Mouse (Mus musculus) gastrocnemius, adult 18-20 months (tissue): ENCODE measurements at regions not wholly inside any gene's neighbourhood (a gene's known extent, or its start where the extent isn't known, plus 50 kb on each side); places are given as distances from the start of the nearest gene placed in this dataset.

ENCODE experiments used
- DNase-seq: peaks from one replicate; pipeline ENCODE4 v3.0.0; 2021; ENCODE audit warnings: low spot score

DNA sequence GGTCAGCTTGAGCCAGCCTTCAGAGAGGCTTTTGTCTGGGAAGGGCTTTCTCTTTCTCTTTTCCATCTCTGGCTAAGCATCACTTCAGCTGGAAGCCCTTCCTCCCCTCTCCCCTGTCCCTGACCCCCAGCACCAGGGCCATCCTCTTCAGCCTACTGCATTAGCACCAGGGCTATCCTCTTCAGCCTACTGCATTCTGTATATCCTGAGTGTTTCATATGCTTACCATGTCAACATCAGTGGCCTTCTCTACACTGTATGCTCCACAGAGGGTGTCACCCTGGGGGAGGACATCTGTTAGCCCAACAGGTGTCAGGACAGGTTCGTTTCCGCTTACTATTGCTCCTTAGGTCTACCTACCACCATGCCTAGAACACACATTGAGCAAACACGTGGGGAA, 282.5 kb downstream of the Rps24 start:
- no peak for DNase-seq

DNA sequence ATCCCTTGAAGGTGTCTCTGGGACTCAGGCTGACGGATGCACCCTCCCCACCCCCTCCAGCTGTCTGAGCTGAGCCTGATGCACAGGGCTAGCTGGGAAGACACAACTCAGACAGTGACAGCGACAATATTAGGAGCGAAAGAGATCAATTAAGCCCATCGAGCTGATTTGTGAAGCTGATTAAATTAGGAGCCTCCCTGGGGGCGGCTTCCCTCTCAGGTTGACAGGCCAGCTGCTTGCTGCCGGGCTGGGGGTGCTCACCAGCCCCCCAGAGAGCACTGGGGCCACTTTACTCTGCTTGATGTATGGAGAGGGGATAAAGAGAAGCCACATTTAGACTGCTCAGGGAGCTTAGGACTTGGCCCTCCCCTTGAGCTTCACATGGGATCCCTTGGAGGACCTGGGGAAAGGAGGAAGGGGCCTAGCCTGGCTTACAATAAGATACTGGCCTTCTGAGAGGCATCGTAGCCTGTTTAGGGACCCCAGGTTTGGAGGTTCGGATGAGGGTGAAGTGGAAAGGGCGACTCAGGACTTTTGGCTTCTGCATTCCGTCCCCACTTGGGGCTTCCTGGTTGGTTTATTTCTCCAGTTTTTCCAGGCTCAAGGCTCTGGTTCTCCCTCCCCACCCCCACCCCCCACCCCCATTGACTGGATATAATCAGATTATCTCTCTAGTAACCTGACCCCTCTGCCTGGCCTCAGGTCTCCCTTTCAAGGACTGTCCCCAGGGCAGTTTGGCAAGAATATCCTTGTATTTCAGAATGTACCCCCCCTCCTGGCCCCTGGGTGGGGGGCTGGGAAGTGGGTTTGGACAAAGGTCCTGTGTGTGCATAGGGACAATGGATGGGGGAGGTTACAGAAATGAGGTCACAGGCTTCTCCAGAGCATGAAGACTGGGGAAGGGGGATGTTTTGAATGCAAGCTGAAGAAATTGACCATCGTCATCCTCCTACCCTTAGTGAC, 283.4 kb downstream of the Rps24 start:
- no peak for DNase-seq

DNA sequence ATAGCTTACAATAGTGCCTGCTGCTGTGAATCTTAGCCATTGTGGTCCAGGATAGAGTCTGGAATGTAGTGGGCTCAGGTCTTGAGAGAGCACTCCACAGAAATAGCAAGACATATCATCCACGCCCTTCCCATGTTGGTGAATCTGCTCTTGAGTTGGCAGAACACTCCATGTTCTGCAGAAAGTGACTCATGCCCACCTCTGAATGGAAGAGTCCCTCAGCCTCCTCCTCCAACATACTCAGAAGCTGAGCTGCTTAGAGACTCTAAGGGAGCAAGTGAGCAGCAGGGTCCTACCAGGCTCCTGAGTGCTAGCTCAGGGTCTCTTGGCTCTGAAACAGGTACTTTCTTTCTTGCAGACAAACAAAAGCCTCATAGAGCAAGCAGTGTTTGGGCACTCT, 284.7 kb downstream of the Rps24 start:
- no peak for DNase-seq

DNA sequence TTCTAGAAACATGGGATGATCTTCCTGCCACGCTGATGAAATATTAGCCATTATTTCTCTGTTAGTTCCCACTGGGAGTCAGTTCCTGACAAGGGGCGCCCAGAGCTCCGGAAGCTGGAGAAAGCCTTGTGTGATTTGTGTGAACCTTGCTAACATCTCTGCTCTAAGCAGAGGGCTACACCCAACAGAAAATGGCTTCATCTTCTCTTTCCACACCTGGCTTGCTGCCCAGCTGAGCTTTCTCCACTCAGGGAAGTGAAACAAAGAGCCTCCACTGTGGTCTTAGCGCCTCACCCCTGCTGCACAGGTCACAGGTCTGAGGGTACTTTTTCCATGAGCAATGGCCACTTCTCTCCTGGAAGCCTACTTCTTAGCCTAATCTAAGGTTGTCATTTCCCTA, 285.2 kb downstream of the Rps24 start:
- DNase-seq = no peak

DNA sequence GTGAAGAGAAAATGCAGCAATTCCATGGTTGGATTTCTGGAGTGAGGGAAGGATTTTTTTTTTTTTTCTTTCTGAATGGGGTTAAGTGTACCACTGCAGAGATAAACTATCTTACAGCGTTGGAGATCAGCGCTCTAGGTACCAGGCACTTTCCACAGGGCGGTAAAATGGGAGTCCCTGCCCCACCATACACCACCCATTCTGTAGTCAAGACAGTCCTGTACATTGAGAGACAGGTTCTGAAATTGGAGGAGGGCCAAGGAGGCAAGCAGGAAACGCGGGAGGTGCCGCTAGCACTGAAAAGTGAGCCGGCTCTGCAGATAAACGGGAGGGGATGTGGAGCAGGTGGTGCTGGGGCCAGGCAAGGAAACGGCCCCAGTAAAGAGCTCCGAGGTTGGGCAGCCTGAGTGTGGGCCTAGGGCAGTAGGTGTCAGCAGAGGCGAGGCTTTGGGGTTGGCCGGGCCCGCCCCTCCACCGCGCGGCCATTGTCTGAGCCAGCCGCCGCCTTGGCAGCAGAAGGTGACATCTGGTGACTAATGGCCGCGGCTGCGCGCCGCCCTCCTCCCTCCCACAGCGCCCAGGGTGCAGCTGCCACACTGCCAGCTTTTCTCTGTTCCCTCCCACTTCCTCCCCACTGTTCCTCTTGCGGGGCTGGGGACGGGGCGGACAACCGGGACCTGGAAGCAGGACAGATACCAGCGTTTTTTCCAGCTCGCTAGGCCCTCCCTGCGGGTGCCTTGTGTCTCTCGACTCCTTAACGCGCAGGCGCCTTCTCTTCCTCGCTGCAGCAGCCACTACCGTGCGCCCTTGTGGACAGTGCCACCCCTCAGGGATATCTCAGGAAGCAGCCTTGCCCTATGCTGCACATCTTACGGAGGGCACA, 292.1 kb downstream of the Rps24 start:
- peak; percentile 88 for DNase-seq

DNA sequence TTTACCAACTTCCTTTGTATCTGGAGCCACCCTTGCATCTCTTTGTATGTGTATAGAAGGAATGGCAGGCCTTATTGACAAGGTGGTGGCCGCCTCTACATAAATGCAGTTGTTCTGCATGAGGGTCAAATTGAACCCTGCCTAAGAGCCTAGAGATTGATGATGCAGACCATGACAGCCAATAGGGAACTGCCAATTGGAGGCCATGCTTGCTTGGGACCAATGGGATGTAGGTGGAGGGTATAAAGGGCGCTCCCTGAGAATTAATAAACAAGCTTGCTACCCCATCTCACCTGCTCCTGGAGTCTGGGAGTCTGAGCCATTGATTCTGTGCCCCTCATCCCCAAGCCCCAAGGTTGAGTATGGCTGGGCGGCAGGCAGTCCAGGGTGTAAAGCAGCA, 294.7 kb downstream of the Rps24 start:
- DNase-seq = no peak

DNA sequence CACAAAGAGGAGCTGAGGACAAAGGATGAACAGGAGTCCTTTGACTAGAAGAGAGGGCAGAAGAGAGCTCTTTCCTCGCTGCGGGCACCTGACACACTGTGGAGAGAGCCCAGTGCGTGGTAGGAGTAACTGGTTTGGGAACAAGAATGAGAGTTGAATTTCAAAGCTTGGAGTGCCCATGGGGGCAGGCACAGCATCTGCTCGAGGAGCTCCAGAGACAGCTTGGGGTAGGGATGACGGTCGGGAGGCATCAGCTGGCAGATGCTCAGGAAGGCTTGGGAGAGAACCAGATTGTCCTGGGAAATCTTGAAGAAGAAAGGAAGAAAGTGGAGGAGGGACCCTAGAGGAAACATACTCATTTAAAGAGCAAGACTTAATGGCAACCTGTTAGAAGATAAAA, 297.0 kb downstream of the Rps24 start:
- no peak for DNase-seq

DNA sequence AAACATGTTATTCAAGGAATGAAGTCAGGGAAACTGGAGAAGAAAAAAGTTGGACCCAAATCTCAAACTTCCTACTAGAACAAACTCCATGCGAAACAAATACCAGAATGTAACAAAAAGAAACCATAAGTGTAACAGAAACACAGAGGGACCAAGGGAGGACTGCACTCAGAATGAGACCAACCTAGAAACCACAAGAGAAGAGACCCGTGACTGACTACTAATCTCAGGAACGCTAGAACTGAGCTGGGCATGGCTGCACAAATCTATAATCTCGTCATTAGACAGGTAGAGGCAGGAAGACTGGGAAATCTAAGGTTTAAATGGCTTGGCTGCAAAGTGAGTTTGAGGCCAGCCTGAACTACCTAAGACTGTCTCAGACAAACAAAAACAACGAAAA, 298.5 kb downstream of the Rps24 start:
- DNase-seq = no peak

DNA sequence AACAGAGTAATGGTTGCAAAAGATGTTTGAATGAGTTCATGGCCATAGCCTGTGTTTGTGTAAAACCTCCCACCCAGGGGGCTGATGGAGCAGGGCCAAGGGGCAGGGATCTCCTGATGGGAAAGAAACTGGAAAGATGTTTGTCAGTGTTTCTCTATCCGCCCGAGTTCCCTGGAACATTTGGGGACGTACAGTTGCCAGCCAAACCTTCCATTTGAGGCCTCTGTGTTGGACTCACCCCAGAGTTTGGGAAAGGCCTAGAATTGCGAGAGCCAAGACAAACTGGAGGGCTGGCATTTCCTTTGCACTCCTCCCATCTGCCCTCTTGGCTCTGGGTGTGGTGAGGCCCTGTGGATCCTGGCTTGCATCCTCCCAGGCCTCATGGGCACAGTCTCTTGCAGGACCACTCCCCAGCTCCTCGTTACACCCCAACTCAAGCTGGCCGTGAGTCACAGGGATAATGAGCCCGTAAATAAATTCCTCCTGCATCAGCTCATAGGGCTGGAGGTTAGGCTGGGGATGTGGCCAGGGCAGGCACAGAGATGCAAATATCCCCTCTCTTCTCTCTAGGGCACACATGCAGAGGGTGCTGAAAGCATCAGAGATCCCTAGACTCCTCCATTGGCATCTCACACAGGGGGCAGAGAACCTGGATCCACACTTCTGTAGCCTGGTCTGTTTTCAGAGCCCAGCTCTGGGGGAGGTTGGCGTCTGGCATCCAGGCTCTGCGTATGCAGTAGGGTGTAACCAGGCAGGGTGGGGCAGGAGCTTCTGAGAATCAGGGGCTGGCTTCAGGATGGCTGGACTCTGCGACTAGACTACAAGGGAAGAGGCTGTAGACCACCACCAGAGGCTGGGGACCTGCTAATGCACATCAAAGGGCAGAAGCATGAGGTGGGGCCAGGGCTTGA, 306.7 kb downstream of the Rps24 start:
- DNase-seq = peak; percentile 85

DNA sequence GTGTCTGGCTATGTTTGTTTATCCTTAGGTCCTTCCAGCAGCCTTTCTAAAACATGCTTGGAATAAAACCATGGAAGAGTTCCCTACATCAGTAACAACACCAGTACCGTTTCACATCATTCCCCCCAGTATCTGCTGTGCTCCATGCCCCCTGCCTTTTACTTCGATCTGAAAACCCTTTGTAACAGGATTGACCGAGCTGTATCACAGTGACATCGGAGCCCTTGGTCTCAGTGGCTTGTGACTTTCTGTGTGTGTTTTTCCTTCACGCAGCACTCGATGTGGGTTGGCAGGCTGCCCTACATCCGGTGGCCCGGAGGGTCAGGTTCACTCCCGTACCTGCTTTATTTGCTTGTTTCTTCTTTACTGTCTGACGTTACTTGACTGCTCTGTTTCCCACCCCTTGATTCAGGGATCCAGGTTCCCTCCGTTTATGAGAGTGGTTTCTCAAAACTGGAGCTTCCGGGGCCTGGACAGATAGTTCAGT, 307.5 kb downstream of the Rps24 start:
- no peak for DNase-seq

DNA sequence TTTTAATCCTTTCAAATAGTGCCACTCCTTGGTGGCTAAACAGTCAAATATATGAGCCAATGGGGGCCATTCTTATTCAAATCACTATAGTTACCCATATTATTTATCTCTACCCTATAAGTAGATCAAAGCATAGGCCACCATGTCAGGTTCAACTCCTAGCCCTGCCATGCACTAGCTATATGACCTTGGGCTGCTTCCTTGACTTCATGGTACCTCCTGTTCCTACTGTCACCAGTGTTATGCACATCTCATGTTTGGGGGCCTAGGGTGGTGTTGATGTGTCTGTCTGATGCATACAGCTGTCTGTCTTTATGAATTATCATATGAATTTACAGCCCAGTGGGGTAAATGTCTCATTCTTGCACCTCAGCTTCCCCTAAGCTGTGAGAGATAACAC, 310.6 kb downstream of the Rps24 start:
- DNase-seq = no peak

DNA sequence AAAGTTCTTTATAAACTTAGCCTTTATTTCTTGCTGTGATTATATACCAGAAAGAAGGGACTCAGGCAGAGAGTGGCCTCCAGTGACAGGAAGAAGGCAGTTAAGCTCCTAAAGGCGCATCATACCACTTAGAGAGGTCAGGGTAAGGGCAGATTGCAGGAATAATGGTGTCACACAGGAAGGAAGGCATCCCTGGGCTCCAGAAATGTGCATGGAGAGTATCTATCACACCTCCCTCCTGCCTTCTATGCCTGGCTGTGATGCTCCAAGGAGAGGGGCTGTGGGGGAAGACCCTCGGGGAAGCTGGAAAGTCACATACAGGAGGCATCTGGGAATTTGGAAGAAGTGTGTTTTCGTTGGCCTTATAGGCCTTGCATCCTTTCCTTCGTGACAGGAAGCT, 311.1 kb downstream of the Rps24 start:
- no peak for DNase-seq

DNA sequence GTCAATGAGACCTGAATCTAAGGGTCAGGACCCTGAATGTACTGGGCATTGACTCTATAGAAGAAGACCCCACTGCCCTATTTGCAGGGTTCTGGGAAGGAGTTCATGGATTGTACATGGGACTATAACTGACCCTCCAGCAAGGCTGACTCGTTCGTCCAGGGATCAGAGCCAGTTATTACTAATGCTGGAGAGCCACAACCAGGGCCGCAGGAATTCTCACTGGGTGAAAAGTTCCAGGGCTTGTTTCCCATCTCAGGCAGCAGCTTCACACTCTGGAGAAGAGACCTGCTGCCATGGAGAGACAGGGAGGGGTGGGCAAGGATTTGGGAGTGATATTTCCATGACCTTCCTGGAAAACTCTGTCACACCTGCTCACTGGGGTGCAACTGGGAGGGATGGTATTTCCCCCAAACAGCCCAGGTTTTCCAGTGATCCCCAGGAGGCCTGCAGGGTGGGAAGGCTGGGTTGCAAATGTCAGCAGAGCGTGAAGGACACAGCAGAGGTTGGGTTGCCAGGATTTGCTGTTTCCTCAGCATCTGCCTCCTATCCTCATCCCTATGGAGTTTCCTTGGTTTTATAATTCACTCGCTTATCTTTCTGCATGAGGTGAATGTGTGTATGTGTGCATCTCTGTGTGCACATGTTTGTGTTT, 316.2 kb downstream of the Rps24 start:
- peak; percentile 38 for DNase-seq

DNA sequence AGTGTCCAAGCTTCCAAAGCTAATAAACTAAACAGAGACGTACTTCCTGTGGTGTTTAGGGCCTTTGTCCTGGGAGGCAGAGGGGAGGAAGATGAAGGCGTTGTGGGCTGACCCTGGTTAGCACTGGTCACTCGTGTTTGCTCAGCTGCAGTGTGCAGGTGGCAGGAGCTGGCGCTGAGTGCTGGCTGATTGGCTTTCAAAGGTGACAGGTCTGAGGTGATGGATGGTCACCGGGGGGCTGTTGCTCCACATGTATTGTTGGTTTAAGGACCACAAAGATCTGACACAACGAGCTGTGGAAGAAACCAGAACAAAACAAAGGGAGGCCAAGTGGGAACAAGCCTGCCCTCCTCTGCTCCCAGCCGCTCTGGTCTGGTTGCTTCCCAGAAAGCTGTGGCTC, 320.1 kb downstream of the Rps24 start:
- DNase-seq = no peak

DNA sequence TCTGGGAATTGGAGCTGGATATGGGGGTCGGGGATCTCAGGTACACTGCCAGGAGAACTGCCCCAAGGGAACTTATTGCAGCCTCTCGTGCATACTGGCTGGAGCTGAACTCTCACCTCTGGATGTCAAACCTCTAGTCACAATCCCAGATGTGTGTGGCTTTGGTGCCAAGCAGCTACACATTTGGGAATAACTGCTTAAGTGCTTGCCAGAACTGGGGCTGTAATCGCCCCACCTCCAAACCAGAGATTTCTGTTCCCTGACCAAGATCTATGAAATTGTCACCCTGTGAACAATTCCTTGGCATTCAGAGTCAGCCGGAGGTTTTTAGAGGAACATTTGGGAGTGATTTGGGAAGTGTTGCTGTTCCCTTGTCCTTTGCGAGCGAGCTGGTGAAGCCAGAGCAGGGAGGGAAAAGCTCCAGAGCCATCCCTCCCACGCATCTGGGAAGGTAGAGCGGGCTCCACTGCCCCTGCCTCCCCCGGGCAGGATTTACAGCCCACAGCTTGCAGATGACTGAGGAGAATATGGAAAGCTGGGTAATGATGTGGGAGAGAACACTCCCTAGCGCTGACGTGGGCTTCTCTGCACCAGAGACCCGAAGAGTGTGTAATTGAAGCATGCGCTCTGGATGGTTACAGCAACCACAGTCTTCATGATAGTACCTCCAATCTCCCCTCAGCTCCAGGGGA, 336.1 kb downstream of the Rps24 start:
- peak; percentile 69 for DNase-seq

DNA sequence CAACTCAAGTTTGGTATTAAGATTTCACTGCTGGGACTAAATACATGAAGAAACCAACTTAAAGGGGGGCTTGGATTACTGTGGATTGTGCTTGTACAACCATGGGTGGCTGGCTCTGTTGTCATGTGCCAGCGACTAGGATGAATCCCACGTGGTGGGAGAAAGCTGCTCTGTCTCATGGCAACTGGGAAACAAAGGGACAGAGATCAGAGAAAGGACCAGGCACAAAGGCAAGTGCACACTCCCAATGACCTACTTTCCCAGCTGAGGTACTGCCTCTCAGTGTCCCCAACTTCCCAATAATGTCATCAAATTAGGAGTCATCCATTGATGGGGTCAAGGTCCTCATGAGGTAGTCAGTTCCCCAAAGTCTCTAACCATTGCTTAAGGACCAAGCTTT, 337.4 kb downstream of the Rps24 start:
- DNase-seq = no peak

DNA sequence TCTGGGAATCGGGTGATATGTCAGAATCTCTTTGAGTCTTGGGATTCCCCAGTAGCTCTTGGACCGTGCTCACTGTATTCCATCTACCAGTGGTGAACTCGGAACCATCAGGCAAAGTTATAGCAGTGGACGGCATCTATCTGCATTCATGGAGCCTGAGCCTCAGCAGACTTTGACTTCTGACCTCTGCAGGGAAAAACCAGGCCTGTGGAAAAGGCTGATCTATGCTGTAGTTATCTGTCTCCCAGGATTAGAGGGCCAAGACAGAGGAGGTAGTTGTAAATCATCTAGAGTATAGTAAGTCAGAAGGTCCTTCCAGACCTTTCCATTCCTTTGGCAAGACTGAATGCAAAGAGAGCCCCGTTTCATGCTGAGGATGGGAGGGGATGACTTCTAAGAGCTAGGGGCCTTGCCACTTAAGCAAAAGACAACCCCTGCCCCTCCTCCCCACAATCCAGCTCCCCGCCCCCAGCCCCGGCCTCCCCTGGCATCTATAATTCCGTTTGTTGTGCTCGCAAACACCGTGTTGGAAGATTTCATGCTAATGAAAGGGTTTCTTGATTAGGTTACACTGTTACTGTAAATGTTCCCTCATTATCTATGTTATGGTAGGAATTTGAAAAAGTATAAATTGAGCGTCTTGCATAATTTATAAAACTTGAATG, 338.9 kb downstream of the Rps24 start:
- DNase-seq = no peak

DNA sequence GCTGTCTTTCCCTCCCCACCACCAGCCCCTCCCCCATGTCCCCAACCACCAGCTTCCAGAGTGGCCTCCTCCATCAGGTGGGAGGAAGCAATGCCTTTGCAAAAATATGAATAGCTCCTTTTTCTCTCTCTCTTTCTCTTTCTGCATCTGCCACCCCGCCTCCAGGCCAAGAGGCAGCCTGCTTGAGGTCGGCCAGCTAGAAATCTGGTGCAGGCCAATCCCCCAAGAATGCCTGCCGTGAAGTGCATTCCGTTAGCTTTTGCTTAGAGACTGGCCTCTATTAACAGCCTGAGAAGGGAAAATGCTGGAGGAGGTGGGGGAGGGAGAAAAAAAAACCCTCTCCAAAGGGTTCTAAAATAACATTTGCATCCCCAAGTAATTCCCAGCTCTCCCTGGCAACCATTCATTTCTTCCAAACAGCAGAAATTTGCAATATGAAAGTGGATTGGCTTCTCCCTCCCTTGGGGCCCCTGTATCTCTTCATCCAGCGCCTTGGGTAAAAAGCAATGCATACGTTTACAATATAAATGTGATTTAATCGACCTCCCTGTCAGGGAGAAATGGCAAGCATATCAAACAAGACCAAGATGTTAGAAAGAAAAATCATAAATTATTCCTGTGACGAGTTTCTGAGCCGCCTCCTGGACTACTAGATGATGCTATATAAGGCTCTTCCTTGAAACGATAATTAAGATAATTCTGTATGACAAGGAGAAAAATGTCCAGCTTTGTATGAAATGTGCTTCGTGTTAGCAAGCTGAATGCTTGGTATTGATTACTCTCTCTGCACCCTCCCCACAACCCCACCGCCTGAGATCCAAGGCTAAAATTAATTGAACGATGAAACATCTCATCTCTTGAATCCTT, 339.8 kb downstream of the Rps24 start:
- no peak for DNase-seq
